Mouse (Mus musculus) spleen, adult 12 weeks (tissue): Measurements from ENCODE around the gene Gm10715.
A peak's percentile ranks its signal among the peaks of the same experiment; 100 is the strongest.
"Not testable (repeated sequence)": the region's sequence is repeated elsewhere in the genome, so short reads cannot be mapped to it uniquely, and the experiment has no call there.

Source experiments
- DNase-seq: peaks from one replicate; pipeline ENCODE4 v3.0.0; 2022; ENCODE audit warnings: low spot score

The Gm10715 gene

GRCm38 (mm10) chr9:3024912-3025467 is 11.7 kb upstream of the Gm10715 start, which contains the start of gene Gm10717:
Gene Gm10717 (plus strand): TSS chr9:3025417.
- peak; percentile 78 for DNase-seq

- DNase-seq, result peak; percentile 80
Observed at GRCm38 (mm10) chr9:3025653-3026052, 11.0 kb upstream of the Gm10715 start.

GRCm38 (mm10) chr9:3026136-3026535 is 10.5 kb upstream of the Gm10715 start:
- DNase-seq, result not testable (repeated sequence)

GRCm38 (mm10) chr9:3026741-3027140 is 9.9 kb upstream of the Gm10715 start:
- DNase-seq, result not testable (repeated sequence)

- not testable (repeated sequence) for DNase-seq
Observed at GRCm38 (mm10) chr9:3027200-3027599, 9.5 kb upstream of the Gm10715 start.

- peak; percentile 86 for DNase-seq
Observed at GRCm38 (mm10) chr9:3029276-3030000, 7.2 kb upstream of the Gm10715 start.

- not testable (repeated sequence) for DNase-seq
Observed at GRCm38 (mm10) chr9:3030677-3031318, 5.9 kb upstream of the Gm10715 start.

- not testable (repeated sequence) for DNase-seq
Observed at GRCm38 (mm10) chr9:3034299-3034698, 2.4 kb upstream of the Gm10715 start, which contains the start of gene Gm17535. Gene Gm17535 (plus strand): TSS chr9:3034599.

- DNase-seq, result not testable (repeated sequence)
Observed at GRCm38 (mm10) chr9:3038161-3038560, 1.5 kb downstream of the Gm10715 start.
